Mouse (Mus musculus) heart, postnatal 0 days (tissue): ENCODE data around the gene Rffl.

Experiments used
- CTCF ChIP-seq: IDR thresholded peaks from 2 replicates; pipeline ENCODE4 v1.5.1; 2016; ENCODE audit warnings: antibody characterized with exemption, control low read depth, low read depth
- EP300 ChIP-seq: IDR thresholded peaks from 2 replicates; pipeline ENCODE4 v1.6.1; 2016; ENCODE audit warnings: antibody characterized with exemption, low read depth

GRCm38 (mm10) chr11:82755919-82756318, 115.1 kb downstream of the Rffl start:
- no peak for TF ChIP-seq EP300
- no peak for TF ChIP-seq CTCF
